Mouse (Mus musculus): ENCODE results near the gene Eras.
A peak's percentile ranks its signal among the peaks of the same experiment; 100 is the strongest.
"Not testable (repeated sequence)": the region's sequence is repeated elsewhere in the genome, so short reads cannot be mapped to it uniquely, and the experiment has no call there.

The Eras gene

GRCm38 (mm10) chrX:7928270-7928790 is at the start of gene Eras:
Gene Eras (minus strand): TSS chrX:7928607.
- DNase-seq (ENCODE audit: low spot score), result no peak

GRCm38 (mm10) chrX:7977892-7978291 is 49.5 kb upstream of the Eras start, which contains the start of gene Gata1:
Gene Gata1 (minus strand): TSS chrX:7978071.
- DNase-seq (ENCODE audit: low spot score), result no peak

GRCm38 (mm10) chrX:7971292-7971691 is 42.9 kb upstream of the Eras start:
- DNase-seq (ENCODE audit: low spot score), result no peak

- DNase-seq (ENCODE audit: low spot score), result no peak
Observed at GRCm38 (mm10) chrX:7968899-7969298, 40.5 kb upstream of the Eras start.

GRCm38 (mm10) chrX:7968226-7968625 is 39.8 kb upstream of the Eras start:
- no peak for DNase-seq (ENCODE audit: low spot score)

GRCm38 (mm10) chrX:7967596-7968201 is 39.3 kb upstream of the Eras start:
- DNase-seq (ENCODE audit: low spot score), result no peak

GRCm38 (mm10) chrX:7966161-7966560 is 37.8 kb upstream of the Eras start:
- DNase-seq (ENCODE audit: low spot score), result no peak

- DNase-seq (ENCODE audit: low spot score), result no peak
Observed at GRCm38 (mm10) chrX:7963829-7964626, 35.6 kb upstream of the Eras start.

GRCm38 (mm10) chrX:7958868-7959267 is 30.5 kb upstream of the Eras start:
- no peak for DNase-seq (ENCODE audit: low spot score)

- no peak for DNase-seq (ENCODE audit: low spot score)
Observed at GRCm38 (mm10) chrX:7950091-7950490, 21.7 kb upstream of the Eras start.

- peak; percentile 94 for DNase-seq (ENCODE audit: low spot score)
Observed at GRCm38 (mm10) chrX:7947900-7948492, 19.6 kb upstream of the Eras start.

- no peak for DNase-seq (ENCODE audit: low spot score)
Observed at GRCm38 (mm10) chrX:7947108-7947899, 18.9 kb upstream of the Eras start, which contains the start of gene Hdac6. Gene Hdac6 (minus strand): TSS chrX:7947889.

GRCm38 (mm10) chrX:7945618-7946017 is 17.2 kb upstream of the Eras start:
- DNase-seq (ENCODE audit: low spot score), result no peak

GRCm38 (mm10) chrX:7937667-7938066 is 9.3 kb upstream of the Eras start:
- no peak for DNase-seq (ENCODE audit: low spot score)

- DNase-seq (ENCODE audit: low spot score), result no peak
Observed at GRCm38 (mm10) chrX:7936874-7937273, 8.5 kb upstream of the Eras start.

- no peak for DNase-seq (ENCODE audit: low spot score)
Observed at GRCm38 (mm10) chrX:7927116-7927515, 1.3 kb downstream of the Eras start.

GRCm38 (mm10) chrX:7926266-7926665 is 2.1 kb downstream of the Eras start:
- no peak for DNase-seq (ENCODE audit: low spot score)

GRCm38 (mm10) chrX:7922032-7922431 is 6.4 kb downstream of the Eras start:
- no peak for DNase-seq (ENCODE audit: low spot score)

GRCm38 (mm10) chrX:7919601-7920383 is 8.6 kb downstream of the Eras start, which contains the start of gene Pcsk1n:
Gene Pcsk1n (plus strand): TSS chrX:7919822.
- no peak for DNase-seq (ENCODE audit: low spot score)

- DNase-seq (ENCODE audit: low spot score), result not testable (repeated sequence)
Observed at GRCm38 (mm10) chrX:7917960-7918359, 10.4 kb downstream of the Eras start.

GRCm38 (mm10) chrX:7915669-7916068 is 12.7 kb downstream of the Eras start:
- DNase-seq (ENCODE audit: low spot score), result peak; percentile 25

All from urinary bladder, postnatal 14 days (tissue).